ENCODE assay signal across 12 mouse cellular contexts in the genomic region with DNA sequence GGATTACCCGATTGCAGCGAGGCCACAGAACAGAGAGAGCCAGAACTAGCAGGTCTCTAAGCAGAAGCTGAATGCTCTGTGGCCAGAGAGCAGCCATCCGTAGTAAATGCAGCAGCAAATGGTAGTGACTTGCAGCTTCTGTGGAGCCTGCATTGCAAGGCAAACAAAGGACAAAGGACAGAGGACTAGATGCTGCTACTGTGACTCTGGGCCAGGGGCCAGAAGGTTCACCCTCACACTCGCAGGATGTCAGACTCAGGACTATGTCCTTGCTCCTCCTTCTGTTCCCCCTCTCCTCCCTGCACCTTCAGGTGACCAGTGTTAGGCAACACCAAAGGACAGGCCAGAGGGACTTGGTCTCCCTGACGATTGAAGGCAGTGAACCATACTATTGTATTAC.
A peak's percentile ranks its signal among the peaks of the same experiment; 100 is the strongest.
DNase-seq lines count a peak whose midpoint lies in the region; ATAC-seq and TF ChIP-seq lines count a peak whose summit lies in the region.
"Had no signal": no experiment of that assay in that cellular context is flagged by ENCODE, and none has a peak within 500 bp of the region (broad histone marks: within the 10 kb centered on the region; RNA-seq: fewer than 3 reads in every experiment).

No protein-coding gene starts in this region.

- H3K27ac ChIP-seq in gastrocnemius, adult 2 months = peak overlapping the region; percentile 80
- no peak overlapping the region for H3K27ac ChIP-seq in kidney, embryonic 14.5 days (ENCODE audit: low read depth, low read length)
- H3K27ac ChIP-seq in midbrain, embryonic 16.5 days (ENCODE audit: low read length) = peak overlapping the region; percentile 15; the same call in 1 of the 2 replicates
- H3K27ac ChIP-seq: embryonic facial prominence, embryonic 13.5 days had no signal

- ATAC-seq in kidney, embryonic 14.5 days (ENCODE audit: low FRiP score, low TSS enrichment) = peak; percentile 22; the same call in 1 of the 2 replicates
- 0 out of 2 replicates have a peak, but pooled peaks have one; percentile 39 for ATAC-seq in midbrain, embryonic 16.5 days
- ATAC-seq: inflammation-experienced regulatory T-cells, adult 6 months had no signal

- H3K36me3 ChIP-seq in kidney, embryonic 14.5 days (ENCODE audit: control insufficient read depth, insufficient read depth, low read length) = no peaks in the 10 kb centered on the region
- H3K36me3 ChIP-seq in midbrain, embryonic 16.5 days (ENCODE audit: control insufficient read depth, insufficient read depth, low read length) = no peaks in the 10 kb centered on the region
- H3K36me3 ChIP-seq: embryonic facial prominence, embryonic 13.5 days had no signal

- 19% methylated on average over 5 of the region's 5 CpGs for WGBS in kidney, embryonic 14.5 days
- 20% methylated on average over 5 of the region's 5 CpGs for WGBS in midbrain, embryonic 16.5 days

- TF ChIP-seq CTCF in gastrocnemius, adult 2 months (IDR thresholded peaks at IDR 0.05) = no peak

- H3K27me3 ChIP-seq in kidney, embryonic 14.5 days (ENCODE audit: control insufficient read depth, insufficient read depth, low read length) = no peaks in the 10 kb centered on the region
- no peaks in the 10 kb centered on the region for H3K27me3 ChIP-seq in midbrain, embryonic 16.5 days (ENCODE audit: control insufficient read depth, insufficient read depth, low read depth, low read length)
- H3K27me3 ChIP-seq: embryonic facial prominence, embryonic 13.5 days had no signal

- no peak overlapping the region for H3K9ac ChIP-seq in kidney, embryonic 14.5 days (ENCODE audit: low read depth, low read length)
- no peak overlapping the region for H3K9ac ChIP-seq in midbrain, embryonic 16.5 days (ENCODE audit: low read depth, low read length)
- H3K9ac ChIP-seq: embryonic facial prominence, embryonic 13.5 days had no signal

- H3K4me1 ChIP-seq in kidney, embryonic 14.5 days (ENCODE audit: control insufficient read depth, insufficient read depth, low read length) = peaks cover 19% of the 10 kb centered on the region
- peaks cover 16% of the 10 kb centered on the region; the same call in 1 of the 2 replicates for H3K4me1 ChIP-seq in midbrain, embryonic 16.5 days (ENCODE audit: control insufficient read depth, insufficient read depth, low read length)
- H3K4me1 ChIP-seq: embryonic facial prominence, embryonic 13.5 days had no signal

- H3K4me2 ChIP-seq in kidney, embryonic 14.5 days (replicated peaks; ENCODE audit: low read depth, low read length) = no peak overlapping the region
- H3K4me2 ChIP-seq in midbrain, embryonic 16.5 days (ENCODE audit: low read length) = no peak overlapping the region
- H3K4me2 ChIP-seq: embryonic facial prominence, embryonic 13.5 days had no signal

- DNase-seq in gastrocnemius, adult 2 months = peak; percentile 47
- no peak for DNase-seq in gastrocnemius, postnatal 10 days
- DNase-seq in embryo, embryonic 11 days = peak; percentile 8
- no peak for DNase-seq in lung, postnatal 4 days
- no peak for DNase-seq in heart, postnatal 36 days
- no peak for DNase-seq in heart, postnatal 4 days
- DNase-seq: adrenal gland, adult 2 months; thymus, adult 18-20 months had no signal

- H3K4me3 ChIP-seq in gastrocnemius, adult 2 months = peak overlapping the region; percentile 52
- no peak overlapping the region for H3K4me3 ChIP-seq in kidney, embryonic 14.5 days (ENCODE audit: low read length)
- no peak overlapping the region for H3K4me3 ChIP-seq in midbrain, embryonic 16.5 days (ENCODE audit: low read depth, low read length)
- H3K4me3 ChIP-seq: embryonic facial prominence, embryonic 13.5 days had no signal

- intact Hi-C loops in gastrocnemius, adult 2 months (cut with DNase I) = loop anchor here (5.0 kb wide), 1 partner anchor 171 kb away; no protein-coding TSS in a partner anchor
- intact Hi-C loops in heart, postnatal 36 days (cut with DNase I) = no loop called here

- H3K9me3 ChIP-seq in kidney, embryonic 14.5 days (ENCODE audit: control insufficient read depth, low read length) = no peaks in the 10 kb centered on the region
- H3K9me3 ChIP-seq in midbrain, embryonic 16.5 days (replicated peaks; ENCODE audit: control insufficient read depth, low read length, poor library complexity, severe bottlenecking) = no peaks in the 10 kb centered on the region
- H3K9me3 ChIP-seq: embryonic facial prominence, embryonic 13.5 days had no signal

Comparison
In these comparisons a context has a peak if more than half of its experiments do, and no peak if none do; other contexts are left out.
1. DNase-seq: peak in gastrocnemius, adult 2 months (single experiment) and embryo, embryonic 11 days (single experiment); none in gastrocnemius, postnatal 10 days (single experiment), lung, postnatal 4 days (0 of 2), heart, postnatal 36 days (0 of 2) and heart, postnatal 4 days (single experiment).